Mouse (Mus musculus) midbrain, postnatal 0 days (tissue): ENCODE results near the gene Eef2. TPM values are rescaled to one million over a fixed set of nuclear protein-coding genes. Genes with fewer than 3 reads are reported as not detected.

Source experiments
- ATAC-seq: fragments of 200-750 bp; cut with Nextera tagmentation; 2 replicates; pipeline ENCODE4 v1.8.0; 2017; ENCODE audit warnings: moderate number of reproducible peaks, mild to moderate bottlenecking, moderate TSS enrichment, moderate library complexity; ENCODE audit not compliant: low FRiP score
- DNase-seq: peaks from one replicate; pipeline ENCODE4 v3.0.0-alpha.2; 2015; ENCODE audit warnings: low spot score
- H3K27ac ChIP-seq: fragments of 300-500 bp; sonication (generic); 2 replicates; pipeline ENCODE4 v1.5.1; 2014; ENCODE audit warnings: low read depth, mild to moderate bottlenecking, low read length, mixed read lengths
- H3K27me3 ChIP-seq: fragments of 300-500 bp; sonication (generic); 2 replicates; pipeline ENCODE4 v1.6.1; 2014; ENCODE audit warnings: low read length, control low read depth, mixed read lengths; ENCODE audit not compliant: insufficient read depth
- H3K36me3 ChIP-seq: fragments of 300-500 bp; sonication (generic); 2 replicates; pipeline ENCODE4 v1.6.1; 2014; ENCODE audit warnings: low read length, control low read depth, mixed read lengths; ENCODE audit not compliant: insufficient read depth
- H3K4me1 ChIP-seq: fragments of 300-500 bp; sonication (generic); 2 replicates; pipeline ENCODE4 v1.6.1; 2014; ENCODE audit warnings: mild to moderate bottlenecking, control low read depth, antibody characterized with exemption, low read length, mixed read lengths; ENCODE audit not compliant: insufficient read depth
- H3K4me2 ChIP-seq: fragments of 300-500 bp; sonication (generic); 2 replicates; pipeline ENCODE4 v1.6.1; 2014; ENCODE audit warnings: low read depth, mild to moderate bottlenecking, low read length, mixed read lengths; ENCODE audit not compliant: poor library complexity, severe bottlenecking
- H3K4me3 ChIP-seq: fragments of 300-500 bp; sonication (generic); 2 replicates; pipeline ENCODE4 v1.5.1; 2014; ENCODE audit warnings: low read depth, mild to moderate bottlenecking, low read length, moderate library complexity
- H3K9ac ChIP-seq: fragments of 300-500 bp; sonication (generic); replicated peaks from 2 replicates; pipeline ENCODE4 v1.6.1; 2014; ENCODE audit warnings: mild to moderate bottlenecking, low read length, moderate library complexity, mixed read lengths; ENCODE audit not compliant: poor library complexity, severe bottlenecking
- H3K9me3 ChIP-seq: fragments of 300-500 bp; sonication (generic); 2 replicates; pipeline ENCODE4 v1.6.1; 2016; ENCODE audit warnings: low read length, control low read depth
- CTCF ChIP-seq: IDR thresholded peaks from 2 replicates; pipeline ENCODE4 v1.5.1; 2016; ENCODE audit warnings: antibody characterized with exemption, mild to moderate bottlenecking
- WGBS: fragments of 180-500 bp; shearing (Covaris S2); extraction: QIAGEN DNeasy Blood & Tissue Kit; methylation state at CpG from one replicate; pipeline ENCODE4 v1.1.7; 2014; 5-methylcytosine and 5-hydroxymethylcytosine counted together
- polyA plus RNA-seq: library from polyadenylated mRNA; unstranded; fragments of >200 nt; fragmentation: Nextera tagmentation; extraction: Ambion mirVana; gene quantifications from 2 replicates; pipeline ENCODE4 v1.2.1, GENCODE M21; 2015
- total RNA-seq: library from RNA; depleted of rRNA; stranded (reverse); fragments of >200 nt; gene quantifications from 2 replicates; pipeline ENCODE4 v1.2.3, GENCODE M21; 2014

Gene Eef2
- total and polyA plus RNA-seq, 2 experiments from 2014 or later, result 440 to 2,304 TPM

DNA sequence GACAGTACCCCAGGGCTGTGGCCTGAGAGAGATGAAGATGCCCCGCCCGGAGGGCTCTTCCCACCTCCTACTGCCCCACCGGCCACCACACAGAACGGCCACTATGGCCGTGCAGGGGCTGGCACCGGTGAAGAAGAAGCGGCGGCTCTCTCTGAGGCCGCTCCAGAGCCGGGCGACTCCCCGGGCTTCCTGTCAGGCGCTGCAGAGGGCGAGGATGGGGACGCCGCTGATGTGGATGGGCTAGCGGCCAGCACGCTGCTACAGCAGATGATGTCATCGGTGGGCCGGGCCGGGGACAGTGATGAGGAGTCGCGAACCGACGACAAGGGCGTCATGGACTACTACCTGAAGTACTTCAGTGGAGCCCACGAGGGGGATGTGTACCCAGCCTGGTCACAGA, 31.8 kb upstream of the Eef2 start:
- H3K27me3 ChIP-seq, result no peaks in the 10 kb centered on the region
- no peak overlapping the region for H3K4me2 ChIP-seq
- no peak overlapping the region for H3K9ac ChIP-seq
- H3K36me3 ChIP-seq, result peaks cover 56% of the 10 kb centered on the region
- H3K4me3 ChIP-seq, result no peak overlapping the region
- no peaks in the 10 kb centered on the region for H3K9me3 ChIP-seq
- WGBS, result 92% methylated on average over 20 of the region's 27 CpGs
- ATAC-seq (no peak), DNase-seq (no peak)
- no peak overlapping the region for H3K27ac ChIP-seq
- no peak for TF ChIP-seq CTCF
- peaks cover 4% of the 10 kb centered on the region; the same call in 1 of the 2 replicates for H3K4me1 ChIP-seq

DNA sequence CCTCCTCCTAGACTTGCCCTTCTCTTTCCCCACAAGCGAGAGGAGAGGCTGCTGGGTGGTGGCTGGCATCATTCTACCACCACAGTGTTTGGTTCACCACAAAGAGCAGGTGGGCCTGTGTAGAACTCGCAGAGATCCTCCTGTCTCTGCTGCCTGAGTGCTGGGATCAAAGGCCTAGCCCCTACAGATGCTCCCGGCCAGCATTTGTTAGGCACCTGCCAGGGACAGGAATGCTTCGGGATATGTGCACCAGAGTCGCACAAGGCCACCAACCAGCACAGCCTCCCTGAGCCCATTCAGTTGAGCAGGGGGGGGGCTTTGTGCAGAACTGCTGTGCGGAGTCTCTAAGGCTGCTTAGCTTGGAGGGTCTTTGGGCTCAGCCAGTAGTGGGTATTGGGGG, 31.1 kb upstream of the Eef2 start:
- WGBS, result 93% methylated on average over 6 of the region's 6 CpGs
- no peak overlapping the region for H3K27ac ChIP-seq
- no peaks in the 10 kb centered on the region for H3K27me3 ChIP-seq
- no peak for DNase-seq
- peaks cover 4% of the 10 kb centered on the region; the same call in 1 of the 2 replicates for H3K4me1 ChIP-seq
- no peaks in the 10 kb centered on the region for H3K9me3 ChIP-seq
- H3K36me3 ChIP-seq, result peaks cover 61% of the 10 kb centered on the region
- H3K9ac ChIP-seq, result no peak overlapping the region
- ATAC-seq, result no peak
- TF ChIP-seq CTCF, result no peak
- H3K4me2 ChIP-seq, result no peak overlapping the region
- no peak overlapping the region for H3K4me3 ChIP-seq

DNA sequence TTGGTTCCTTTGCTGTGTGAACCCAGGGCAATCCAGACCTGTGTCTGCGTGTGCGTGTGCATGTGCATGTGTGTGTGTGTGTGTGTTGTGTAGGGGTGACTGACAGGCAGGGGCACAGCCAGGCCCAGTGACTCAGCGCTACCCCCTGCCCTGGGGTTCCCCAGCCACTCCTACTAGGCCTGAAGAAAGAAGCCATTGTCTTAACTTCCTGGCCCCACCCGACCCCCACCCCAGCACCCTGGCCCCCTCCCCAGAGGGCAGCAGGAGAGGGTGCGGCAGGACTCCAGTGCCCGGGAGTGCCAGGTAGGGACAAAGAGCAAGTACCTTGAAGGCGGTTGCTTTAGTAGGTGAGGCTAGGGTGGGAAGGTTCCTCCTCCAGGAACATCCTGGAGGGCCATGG, 30.7 kb upstream of the Eef2 start:
- Histone ChIP-seq H3K27me3 (no peaks in the 10 kb centered on the region), H3K4me3 (no peak overlapping the region), H3K27ac (no peak overlapping the region), H3K4me2 (no peak overlapping the region), H3K36me3 (peaks cover 61% of the 10 kb centered on the region), H3K4me1 (peaks cover 3% of the 10 kb centered on the region; the same call in 1 of the 2 replicates), H3K9ac (no peak overlapping the region), H3K9me3 (no peaks in the 10 kb centered on the region)
- no peak for DNase-seq
- WGBS, result 84% methylated on average over 7 of the region's 7 CpGs
- TF ChIP-seq CTCF, result no peak
- no peak for ATAC-seq

GRCm38 (mm10) chr10:81146296-81146695, 30.1 kb upstream of the Eef2 start:
- DNase-seq (no peak), ATAC-seq (no peak)
- Histone ChIP-seq H3K36me3 (peaks cover 61% of the 10 kb centered on the region), H3K4me2 (no peak overlapping the region), H3K9me3 (no peaks in the 10 kb centered on the region), H3K9ac (no peak overlapping the region), H3K4me3 (no peak overlapping the region), H3K4me1 (no peaks in the 10 kb centered on the region), H3K27ac (no peak overlapping the region), H3K27me3 (no peaks in the 10 kb centered on the region)
- TF ChIP-seq CTCF, result no peak
- 87% methylated on average over 4 of the region's 4 CpGs for WGBS

DNA sequence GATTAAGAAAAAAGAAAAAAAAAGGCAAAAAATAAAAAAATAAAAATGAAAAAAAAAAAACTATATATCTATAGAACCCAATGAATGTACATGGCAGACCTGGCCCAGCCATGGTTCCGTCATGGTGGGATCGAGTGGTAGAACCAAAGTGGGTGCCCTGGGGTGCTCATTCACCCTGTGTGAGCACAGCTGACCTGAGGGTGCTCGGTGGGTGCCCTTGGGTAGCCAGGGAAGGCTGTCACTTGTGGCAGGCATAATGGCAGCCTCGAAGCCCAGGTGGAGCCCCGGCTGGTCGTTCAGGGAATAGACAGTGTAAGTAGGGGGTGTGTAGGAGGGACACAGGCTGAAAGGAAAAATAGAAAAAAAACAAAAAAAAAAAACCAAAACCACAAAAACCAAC, 25.2 kb upstream of the Eef2 start:
- no peak for TF ChIP-seq CTCF
- Histone ChIP-seq H3K36me3 (peaks cover 80% of the 10 kb centered on the region), H3K9me3 (no peaks in the 10 kb centered on the region), H3K4me3 (no peak overlapping the region), H3K4me2 (no peak overlapping the region), H3K4me1 (no peaks in the 10 kb centered on the region), H3K9ac (no peak overlapping the region), H3K27ac (no peak overlapping the region), H3K27me3 (no peaks in the 10 kb centered on the region)
- DNase-seq, result no peak
- WGBS, result 74% methylated on average over 6 of the region's 6 CpGs
- no peak for ATAC-seq

GRCm38 (mm10) chr10:81152609-81153008, 23.8 kb upstream of the Eef2 start:
- no peak for ATAC-seq
- 80% methylated on average over 12 of the region's 12 CpGs for WGBS
- no peak overlapping the region for H3K27ac ChIP-seq

More at GRCm38 (mm10) chr10:81152609-81153008, 23.8 kb upstream of the Eef2 start:
- H3K4me1 ChIP-seq, result no peaks in the 10 kb centered on the region
- H3K9me3 ChIP-seq, result no peaks in the 10 kb centered on the region
- TF ChIP-seq CTCF, result no peak
- peaks cover 80% of the 10 kb centered on the region for H3K36me3 ChIP-seq
- no peak overlapping the region for H3K4me3 ChIP-seq
- no peak for DNase-seq
- H3K4me2 ChIP-seq, result no peak overlapping the region
- H3K27me3 ChIP-seq, result no peaks in the 10 kb centered on the region
- 0 out of 2 replicates have a peak overlapping the region, but pooled peaks have one; percentile 24 for H3K9ac ChIP-seq
